Mouse (Mus musculus) heart, postnatal 0 days (tissue): Measurements from ENCODE around the gene Fez1.

ENCODE experiments used
- CTCF ChIP-seq: IDR thresholded peaks from 2 replicates; pipeline ENCODE4 v1.5.1; 2016; ENCODE audit warnings: antibody characterized with exemption, control low read depth, low read depth
- EP300 ChIP-seq: IDR thresholded peaks from 2 replicates; pipeline ENCODE4 v1.6.1; 2016; ENCODE audit warnings: antibody characterized with exemption, low read depth

DNA sequence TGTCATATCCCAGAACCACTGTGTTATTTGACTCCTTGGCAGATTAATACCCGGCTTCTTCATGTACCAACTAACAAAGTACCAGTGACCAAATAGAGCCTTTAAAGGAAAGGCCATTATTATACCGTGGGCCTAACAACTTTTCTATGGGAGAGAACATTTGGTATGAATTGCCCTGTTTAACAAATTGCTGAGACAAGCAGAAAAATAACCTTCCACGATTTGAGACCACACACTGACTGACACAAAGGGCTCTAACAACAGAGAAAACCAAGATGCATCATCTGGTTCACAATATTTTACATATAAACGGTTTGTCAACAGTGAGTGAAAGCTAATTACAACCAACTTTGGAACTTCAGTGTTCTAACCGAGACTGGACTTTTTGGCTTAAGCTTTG lies 25.4 kb upstream of the Fez1 start:
- no peak for TF ChIP-seq EP300
- no peak for TF ChIP-seq CTCF
